Mouse (Mus musculus) testis, adult 2 months (tissue): Measurements from ENCODE around the gene Mapk1ip1.

Source experiments
- CTCF ChIP-seq: fragments of 200-500 bp; IDR thresholded peaks from 2 replicates; pipeline ENCODE4 v1.5.1; 2012; ENCODE audit warnings: low read depth, mild to moderate bottlenecking, inconsistent platforms, low read length, moderate library complexity; ENCODE audit not compliant: control insufficient read depth, insufficient read depth, insufficient replicate concordance
- POLR2A ChIP-seq: fragments of 200-500 bp; IDR thresholded peaks from 2 replicates; pipeline ENCODE4 v1.6.1; 2012; ENCODE audit warnings: low read depth, mild to moderate bottlenecking, inconsistent platforms, low read length, moderate library complexity; ENCODE audit not compliant: control insufficient read depth

DNA sequence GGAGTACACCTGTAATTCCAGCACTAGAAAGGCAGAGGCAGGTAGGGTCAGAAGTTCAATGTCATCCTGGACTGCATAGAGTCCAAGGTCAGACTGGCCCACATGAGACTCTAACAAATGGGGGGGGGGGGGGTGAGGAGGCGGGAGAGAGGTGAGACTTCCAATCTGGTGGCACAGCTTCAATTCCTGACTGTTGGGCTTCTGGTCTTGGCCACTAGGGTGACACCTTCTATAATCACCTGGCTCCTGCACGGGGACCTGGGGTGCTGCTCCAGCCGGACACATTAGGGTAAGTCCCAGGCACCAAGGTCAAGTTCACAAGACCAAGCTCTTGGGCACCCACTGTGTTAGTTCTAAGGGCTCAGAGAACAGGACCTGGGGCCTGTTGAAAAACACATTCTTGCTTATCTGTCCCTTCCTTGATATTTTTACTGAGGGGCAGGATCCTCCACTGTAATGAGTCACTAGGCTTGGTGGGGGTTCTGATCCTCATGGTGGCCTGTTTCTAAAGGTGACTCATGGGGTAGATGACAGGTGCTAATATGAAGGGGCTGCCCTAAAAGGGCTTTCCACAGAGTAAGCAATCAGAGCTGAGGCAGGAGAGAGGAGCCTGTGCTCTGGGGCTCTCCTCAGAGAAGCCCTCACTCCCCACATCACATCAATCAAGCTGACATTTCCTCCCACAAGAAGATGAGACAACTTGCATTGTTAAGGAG lies 4.5 kb downstream of the Mapk1ip1 start:
- no peak for TF ChIP-seq POLR2A
- no peak for TF ChIP-seq CTCF
